Mouse (Mus musculus) midbrain, embryonic 12.5 days (tissue): ENCODE measurements around the gene Scyl1. TPM values are rescaled to one million over a fixed set of nuclear protein-coding genes. Genes with fewer than 3 reads are reported as not detected.

ENCODE experiments used
- ATAC-seq: fragments of 200-750 bp; cut with Nextera tagmentation; 2 replicates; pipeline ENCODE4 v1.8.0; 2017; ENCODE audit warnings: low read depth, moderate TSS enrichment, moderate library complexity; ENCODE audit not compliant: low FRiP score
- H3K27ac ChIP-seq: fragments of 300-500 bp; sonication (generic); replicated peaks from 2 replicates; pipeline ENCODE4 v1.5.1; 2016; ENCODE audit warnings: mild to moderate bottlenecking
- H3K27me3 ChIP-seq: fragments of 300-500 bp; sonication (generic); 2 replicates; pipeline ENCODE4 v1.6.1; 2016; ENCODE audit warnings: mild to moderate bottlenecking
- H3K36me3 ChIP-seq: fragments of 300-500 bp; sonication (generic); 2 replicates; pipeline ENCODE4 v1.6.1; 2016
- H3K4me1 ChIP-seq: fragments of 300-500 bp; sonication (generic); 2 replicates; pipeline ENCODE4 v1.6.1; 2016
- H3K4me2 ChIP-seq: fragments of 300-500 bp; sonication (generic); replicated peaks from 2 replicates; pipeline ENCODE4 v1.6.1; 2016; ENCODE audit warnings: mild to moderate bottlenecking, moderate library complexity
- H3K4me3 ChIP-seq: fragments of 300-500 bp; sonication (generic); 2 replicates; pipeline ENCODE4 v1.5.1; 2016; ENCODE audit warnings: mild to moderate bottlenecking
- H3K9ac ChIP-seq: fragments of 300-500 bp; sonication (generic); replicated peaks from 2 replicates; pipeline ENCODE4 v1.6.1; 2016; ENCODE audit warnings: mild to moderate bottlenecking, moderate library complexity
- H3K9me3 ChIP-seq: fragments of 300-500 bp; sonication (generic); 2 replicates; pipeline ENCODE4 v1.6.1; 2016; ENCODE audit warnings: mild to moderate bottlenecking
- WGBS: fragments of 180-500 bp; shearing (Covaris S2); methylation state at CpG from one replicate; pipeline ENCODE4 v1.1.7; 2016; 5-methylcytosine and 5-hydroxymethylcytosine counted together
- polyA plus RNA-seq: library from polyadenylated mRNA; unstranded; fragments of >200 nt; fragmentation: Nextera tagmentation; extraction: Ambion mirVana; gene quantifications from 2 replicates; pipeline ENCODE4 v1.2.1, GENCODE M21; 2016

Gene Scyl1
- polyA plus RNA-seq, 1 experiment from 2014 or later = 68.4 TPM

GRCm38 (mm10) chr19:5781532-5781931 is 10.3 kb upstream of the Scyl1 start:
- H3K27me3 ChIP-seq = no peaks in the 10 kb centered on the region
- no peak overlapping the region for H3K9ac ChIP-seq
- ATAC-seq = no peak
- H3K4me3 ChIP-seq = no peak overlapping the region
- whole genome bisulfite sequencing = 86% methylated on average over 6 of the region's 6 CpGs
- no peaks in the 10 kb centered on the region for H3K36me3 ChIP-seq
- H3K4me1 ChIP-seq = no peaks in the 10 kb centered on the region
- no peak overlapping the region for H3K4me2 ChIP-seq
- no peak overlapping the region for H3K27ac ChIP-seq
- no peaks in the 10 kb centered on the region for H3K9me3 ChIP-seq

- Histone ChIP-seq H3K27me3 (no peaks in the 10 kb centered on the region), H3K4me2 (no peak overlapping the region), H3K9me3 (no peaks in the 10 kb centered on the region), H3K4me3 (no peak overlapping the region), H3K9ac (no peak overlapping the region), H3K4me1 (no peaks in the 10 kb centered on the region), H3K36me3 (no peaks in the 10 kb centered on the region), H3K27ac (no peak overlapping the region)
- WGBS = 73% methylated on average over 7 of the region's 7 CpGs
- ATAC-seq = no peak
Observed at GRCm38 (mm10) chr19:5780203-5780602, 9.0 kb upstream of the Scyl1 start.

- no peaks in the 10 kb centered on the region for H3K4me1 ChIP-seq
- ATAC-seq = no peak
- no peak overlapping the region for H3K27ac ChIP-seq
- no peaks in the 10 kb centered on the region for H3K9me3 ChIP-seq
- no peaks in the 10 kb centered on the region for H3K36me3 ChIP-seq
- H3K4me2 ChIP-seq = no peak overlapping the region
- 0 out of 2 replicates have a peak overlapping the region, but pooled peaks have one; percentile 2 for H3K9ac ChIP-seq
- H3K27me3 ChIP-seq = no peaks in the 10 kb centered on the region
- WGBS = 45% methylated on average over 8 of the region's 8 CpGs
- H3K4me3 ChIP-seq = no peak overlapping the region
Observed at GRCm38 (mm10) chr19:5778312-5778711, 7.1 kb upstream of the Scyl1 start.

- H3K9me3 ChIP-seq = no peaks in the 10 kb centered on the region
- no peaks in the 10 kb centered on the region for H3K27me3 ChIP-seq
- WGBS = 76% methylated on average over 9 of the region's 9 CpGs
- no peak overlapping the region for H3K27ac ChIP-seq
- H3K9ac ChIP-seq = no peak overlapping the region
- no peak overlapping the region for H3K4me3 ChIP-seq
- no peaks in the 10 kb centered on the region for H3K36me3 ChIP-seq
- ATAC-seq = no peak
- H3K4me2 ChIP-seq = no peak overlapping the region
- H3K4me1 ChIP-seq = no peaks in the 10 kb centered on the region
Observed at GRCm38 (mm10) chr19:5777387-5778032, 6.3 kb upstream of the Scyl1 start.

- no peak for ATAC-seq
- WGBS = 54% methylated on average over 9 of the region's 9 CpGs
- H3K36me3 ChIP-seq = peaks cover 45% of the 10 kb centered on the region
Observed at GRCm38 (mm10) chr19:5770311-5770710, 908 bp downstream of the Scyl1 start.

GRCm38 (mm10) chr19:5767271-5767670 is 3.9 kb downstream of the Scyl1 start:
- peaks cover 17% of the 10 kb centered on the region for H3K4me1 ChIP-seq
- H3K4me2 ChIP-seq = no peak overlapping the region
- no peaks in the 10 kb centered on the region for H3K9me3 ChIP-seq
- no peaks in the 10 kb centered on the region for H3K27me3 ChIP-seq
- H3K36me3 ChIP-seq = peaks cover 71% of the 10 kb centered on the region
- 90% methylated on average over 4 of the region's 4 CpGs for WGBS
- no peak for ATAC-seq
- H3K4me3 ChIP-seq = no peak overlapping the region
- no peak overlapping the region for H3K27ac ChIP-seq
- H3K9ac ChIP-seq = no peak overlapping the region

More at GRCm38 (mm10) chr19:5770311-5770710, 908 bp downstream of the Scyl1 start:
- H3K4me2 ChIP-seq = peak overlapping the region; percentile 88
- peak overlapping the region; percentile 64 for H3K4me3 ChIP-seq
- peaks cover 17% of the 10 kb centered on the region for H3K4me1 ChIP-seq
- H3K9me3 ChIP-seq = no peaks in the 10 kb centered on the region
- peak overlapping the region; percentile 71; the same call in 1 of the 2 replicates for H3K27ac ChIP-seq
- no peaks in the 10 kb centered on the region for H3K27me3 ChIP-seq
- peak overlapping the region; percentile 77 for H3K9ac ChIP-seq

GRCm38 (mm10) chr19:5763163-5763562 is 8.1 kb downstream of the Scyl1 start:
- Histone ChIP-seq H3K9ac (no peak overlapping the region), H3K27me3 (peaks cover 14% of the 10 kb centered on the region), H3K4me3 (no peak overlapping the region), H3K27ac (no peak overlapping the region), H3K36me3 (peaks cover 87% of the 10 kb centered on the region), H3K4me2 (no peak overlapping the region), H3K9me3 (no peaks in the 10 kb centered on the region), H3K4me1 (no peaks in the 10 kb centered on the region)
- ATAC-seq = no peak
- 95% methylated on average over 6 of the region's 6 CpGs for WGBS

- no peak overlapping the region for H3K9ac ChIP-seq
- no peak for ATAC-seq
- H3K4me2 ChIP-seq = no peak overlapping the region
- H3K27ac ChIP-seq = no peak overlapping the region
- H3K4me3 ChIP-seq = no peak overlapping the region
- 93% methylated on average over 14 of the region's 14 CpGs for WGBS
- no peaks in the 10 kb centered on the region for H3K9me3 ChIP-seq
- peaks cover 53% of the 10 kb centered on the region for H3K27me3 ChIP-seq
- H3K36me3 ChIP-seq = peaks cover 58% of the 10 kb centered on the region
- H3K4me1 ChIP-seq = peaks cover 14% of the 10 kb centered on the region
Observed at GRCm38 (mm10) chr19:5758878-5759403, 12.3 kb downstream of the Scyl1 start.

- WGBS = 14% methylated on average over 36 of the region's 36 CpGs
- peaks cover 14% of the 10 kb centered on the region for H3K4me1 ChIP-seq
Observed at GRCm38 (mm10) chr19:5756991-5757636, 14.1 kb downstream of the Scyl1 start.

GRCm38 (mm10) chr19:5756321-5756985 is 14.8 kb downstream of the Scyl1 start:
- peaks cover 20% of the 10 kb centered on the region for H3K4me1 ChIP-seq
- no peaks in the 10 kb centered on the region for H3K9me3 ChIP-seq
- H3K4me3 ChIP-seq = peak overlapping the region; percentile 25
- no peak overlapping the region for H3K27ac ChIP-seq
- ATAC-seq = no peak
- H3K36me3 ChIP-seq = peaks cover 43% of the 10 kb centered on the region
- peak overlapping the region; percentile 46 for H3K9ac ChIP-seq
- WGBS = 9% methylated on average over 28 of the region's 29 CpGs
- H3K27me3 ChIP-seq = peaks cover 76% of the 10 kb centered on the region
- peak overlapping the region; percentile 44 for H3K4me2 ChIP-seq

More at GRCm38 (mm10) chr19:5756991-5757636, 14.1 kb downstream of the Scyl1 start:
- H3K36me3 ChIP-seq = peaks cover 46% of the 10 kb centered on the region
- ATAC-seq = no peak
- H3K27ac ChIP-seq = no peak overlapping the region
- peak overlapping the region; percentile 25 for H3K4me3 ChIP-seq
- no peaks in the 10 kb centered on the region for H3K9me3 ChIP-seq
- H3K27me3 ChIP-seq = peaks cover 69% of the 10 kb centered on the region
- peak overlapping the region; percentile 44 for H3K4me2 ChIP-seq
- H3K9ac ChIP-seq = peak overlapping the region; percentile 46

- Histone ChIP-seq H3K4me1 (peaks cover 21% of the 10 kb centered on the region), H3K36me3 (no peaks in the 10 kb centered on the region), H3K9me3 (no peaks in the 10 kb centered on the region), H3K9ac (peak overlapping the region; percentile 35; the same call in 1 of the 2 replicates), H3K4me2 (peak overlapping the region; percentile 12; the same call in 1 of the 2 replicates), H3K27ac (no peak overlapping the region), H3K4me3 (no peak overlapping the region), H3K27me3 (peaks cover 90% of the 10 kb centered on the region)
- WGBS = 9% methylated on average over 20 of the region's 20 CpGs
- ATAC-seq = peak; percentile 23; the same call in 1 of the 2 replicates
Observed at GRCm38 (mm10) chr19:5751742-5752141, 19.5 kb downstream of the Scyl1 start.

GRCm38 (mm10) chr19:5750951-5751350 is 20.3 kb downstream of the Scyl1 start:
- Histone ChIP-seq H3K27me3 (peaks cover 90% of the 10 kb centered on the region), H3K9ac (peak overlapping the region; percentile 35; the same call in 1 of the 2 replicates), H3K4me2 (0 out of 2 replicates have a peak overlapping the region, but pooled peaks have one; percentile 7), H3K9me3 (no peaks in the 10 kb centered on the region), H3K4me3 (no peak overlapping the region), H3K36me3 (no peaks in the 10 kb centered on the region), H3K27ac (no peak overlapping the region), H3K4me1 (peaks cover 23% of the 10 kb centered on the region)
- ATAC-seq = no peak
- 6% methylated on average over 22 of the region's 22 CpGs for WGBS
